Mouse (Mus musculus) CH12.LX (cell line): Measurements from ENCODE around the gene Cnp.

Experiments
- CHD2 ChIP-seq: IDR thresholded peaks from 2 replicates; pipeline ENCODE4 v1.6.1; 2011; ENCODE audit warnings: low read length, improper control_type of control experiment
- CTCF ChIP-seq, 2 experiments: IDR thresholded peaks in 1 of 2; conservative IDR thresholded peaks in 1 of 2; 2 replicates each; pipeline ENCODE4 v1.5.1; 2011 to 2012; ENCODE audit warnings: low read depth in 2 of 2, low read length in 2 of 2, improper control_type of control experiment in 1 of 2, inconsistent platforms in 1 of 2, mild to moderate bottlenecking in 1 of 2, moderate library complexity in 1 of 2
- ELF1 ChIP-seq: IDR thresholded peaks from 2 replicates; pipeline ENCODE4 v1.6.1; 2014; ENCODE audit warnings: low read depth, mild to moderate bottlenecking, inconsistent platforms, low read length, improper control_type of control experiment
- GABPA ChIP-seq: IDR thresholded peaks from 2 replicates; pipeline ENCODE4 v1.6.1; 2012; ENCODE audit warnings: low read depth, low read length, improper control_type of control experiment, inconsistent platforms; ENCODE audit not compliant: insufficient replicate concordance
- HCFC1 ChIP-seq: IDR thresholded peaks from 2 replicates; pipeline ENCODE4 v1.6.1; 2012; ENCODE audit warnings: low read depth, mild to moderate bottlenecking, inconsistent platforms, low read length, improper control_type of control experiment
- IRF4 ChIP-seq: IDR thresholded peaks from 2 replicates; pipeline ENCODE4 v1.6.1; 2014; ENCODE audit warnings: low read depth, mild to moderate bottlenecking, inconsistent platforms, low read length, improper control_type of control experiment
- JUND ChIP-seq: conservative IDR thresholded peaks from 2 replicates; pipeline ENCODE4 v1.6.1; 2011; ENCODE audit warnings: low read depth, low read length, improper control_type of control experiment
- MXI1 ChIP-seq: IDR thresholded peaks from 2 replicates; pipeline ENCODE4 v1.6.1; 2011; ENCODE audit warnings: mild to moderate bottlenecking, low read depth, low read length, improper control_type of control experiment
- MYC ChIP-seq: IDR thresholded peaks from 2 replicates; pipeline ENCODE4 v1.6.1; 2011; ENCODE audit warnings: low read depth, mild to moderate bottlenecking, improper control_type of control experiment, low read length
- PAX5 ChIP-seq: IDR thresholded peaks from 2 replicates; pipeline ENCODE4 v1.6.1; 2012; ENCODE audit warnings: low read length, inconsistent platforms, mixed read lengths
- POLR2A ChIP-seq: IDR thresholded peaks from 2 replicates; pipeline ENCODE4 v1.6.1; 2011; ENCODE audit warnings: low read depth, mild to moderate bottlenecking, improper control_type of control experiment, low read length
- ZNF384 ChIP-seq: IDR thresholded peaks from 2 replicates; pipeline ENCODE4 v1.6.1; 2012; ENCODE audit warnings: low read depth, low read length, improper control_type of control experiment, inconsistent platforms

DNA sequence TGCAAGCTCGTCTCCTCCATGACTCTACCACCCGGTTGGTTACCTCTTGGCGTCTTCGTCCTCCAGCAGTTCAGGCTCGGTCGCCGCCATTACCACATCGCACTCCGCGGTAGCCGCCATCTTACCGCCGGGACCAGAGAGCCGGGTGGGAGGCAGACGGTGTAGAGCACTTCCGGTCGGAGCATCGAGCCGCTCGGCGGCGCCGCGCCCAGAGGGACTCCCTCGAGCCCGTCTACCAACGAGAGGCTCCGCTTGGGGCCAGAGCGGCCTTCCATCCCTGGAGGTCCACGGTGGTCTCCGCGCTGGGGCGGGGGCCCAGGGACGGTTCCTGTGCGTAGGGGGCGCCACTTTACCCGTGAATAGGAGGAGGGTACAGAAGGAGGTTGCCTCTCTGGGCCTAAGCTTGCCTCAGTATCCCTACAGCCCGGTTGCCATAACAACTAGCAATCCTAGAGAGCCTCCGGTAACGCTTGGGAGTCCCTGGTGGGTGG lies 44.8 kb downstream of the Cnp start:
- peak; percentile 67; the same call in 1 of the 2 replicates for TF ChIP-seq POLR2A
- TF ChIP-seq PAX5 = no peak
- peak; percentile 89 for TF ChIP-seq HCFC1
- peak in 1 of 2 experiments; percentile 74; a peak in 2 of 4 replicates for TF ChIP-seq CTCF (conservative IDR thresholded peaks at IDR 0.05 in 1 of 2, IDR thresholded peaks at IDR 0.05 in 1 of 2; ENCODE audit: low read depth in 2 of 2, low read length in 2 of 2)
- TF ChIP-seq IRF4 = peak; percentile 80
- TF ChIP-seq ZNF384 = no peak
- peak; percentile 89 for TF ChIP-seq ELF1
- TF ChIP-seq JUND = no peak
- peak; percentile 35 for TF ChIP-seq MYC
- peak; percentile 80 for TF ChIP-seq GABPA
- TF ChIP-seq CHD2 = no peak
- peak; percentile 86 for TF ChIP-seq MXI1
